Mouse (Mus musculus) gastrocnemius, postnatal 10 days (tissue): Measurements from ENCODE around the gene Arhgap28. TPM values are rescaled to one million over a fixed set of nuclear protein-coding genes. Genes with fewer than 3 reads are reported as not detected.

Experiments used
- DNase-seq: peaks from one replicate; pipeline ENCODE4 v3.0.0; 2021; ENCODE audit warnings: mixed read lengths
- long read RNA-seq, 2 experiments: library from polyadenylated mRNA; stranded (forward); transcript quantifications; one replicate each; pipeline ENCODE4 v2.0.0; 2021
- total RNA-seq, 2 experiments: library from RNA; stranded (reverse); gene quantifications; 2 replicates each; pipeline ENCODE4 v1.2.3; 2021

The Arhgap28 gene
- 10 to 100 TPM in 1 of 2 experiments, 1 to 10 TPM in 1; 8.2 to 10.9 TPM for total RNA-seq
- long read RNA-seq, experiment 1, full-length matches to known transcripts = 15 of 19 reads
- long read RNA-seq, experiment 1, partial matches to known transcripts = 1 of 19 reads
- long read RNA-seq, experiment 1, other reads (novel, unspliced or antisense) = 3 of 19 reads
- long read RNA-seq, experiment 2, full-length matches to known transcripts = 6 of 9 reads
- long read RNA-seq, experiment 2, partial matches to known transcripts = 0 of 9 reads
- long read RNA-seq, experiment 2, other reads (novel, unspliced or antisense) = 3 of 9 reads

- peak; percentile 85 for DNase-seq
Measured at GRCm38 (mm10) chr17:68003741-68004560, at the start of gene Arhgap28. Arhgap28 (minus strand) TSS chr17:68004120.

- no peak for DNase-seq
Measured at GRCm38 (mm10) chr17:68046341-68046675, 42.4 kb upstream of the Arhgap28 start.

- no peak for DNase-seq
Measured at GRCm38 (mm10) chr17:68045655-68046340, 41.9 kb upstream of the Arhgap28 start.

GRCm38 (mm10) chr17:68042377-68042776, 38.5 kb upstream of the Arhgap28 start:
- no peak for DNase-seq

GRCm38 (mm10) chr17:68037011-68037410, 33.1 kb upstream of the Arhgap28 start:
- DNase-seq = no peak

GRCm38 (mm10) chr17:68029495-68029894, 25.6 kb upstream of the Arhgap28 start:
- no peak for DNase-seq

- no peak for DNase-seq
Measured at GRCm38 (mm10) chr17:68028519-68028918, 24.6 kb upstream of the Arhgap28 start.

- DNase-seq = no peak
Measured at GRCm38 (mm10) chr17:68024327-68024726, 20.4 kb upstream of the Arhgap28 start.

- DNase-seq = no peak
Measured at GRCm38 (mm10) chr17:68019466-68020065, 15.6 kb upstream of the Arhgap28 start.

GRCm38 (mm10) chr17:68017095-68017494, 13.2 kb upstream of the Arhgap28 start:
- no peak for DNase-seq

GRCm38 (mm10) chr17:68011606-68012005, 7.7 kb upstream of the Arhgap28 start:
- DNase-seq = no peak

GRCm38 (mm10) chr17:68010041-68010440, 6.1 kb upstream of the Arhgap28 start:
- no peak for DNase-seq

GRCm38 (mm10) chr17:68004581-68005330, 836 bp upstream of the Arhgap28 start:
- no peak for DNase-seq

GRCm38 (mm10) chr17:68002608-68003595, 1.0 kb downstream of the Arhgap28 start:
- no peak for DNase-seq

GRCm38 (mm10) chr17:67999801-68000200, 4.1 kb downstream of the Arhgap28 start:
- no peak for DNase-seq

- DNase-seq = no peak
Measured at GRCm38 (mm10) chr17:67996769-67997155, 7.2 kb downstream of the Arhgap28 start.

- no peak for DNase-seq
Measured at GRCm38 (mm10) chr17:67996097-67996768, 7.7 kb downstream of the Arhgap28 start.

- no peak for DNase-seq
Measured at GRCm38 (mm10) chr17:67995277-67995819, 8.6 kb downstream of the Arhgap28 start.

GRCm38 (mm10) chr17:67994861-67995260, 9.1 kb downstream of the Arhgap28 start:
- no peak for DNase-seq
